Mouse (Mus musculus) limb, embryonic 11.5 days (tissue): ENCODE results near the gene Ncoa4. TPM values are rescaled to one million over a fixed set of nuclear protein-coding genes. Genes with fewer than 3 reads are reported as not detected.
"Not testable (repeated sequence)": the region's sequence is repeated elsewhere in the genome, so short reads cannot be mapped to it uniquely, and the experiment has no call there.

Experiments
- ATAC-seq: fragments of 200-750 bp; cut with Nextera tagmentation; 2 replicates; pipeline ENCODE4 v1.8.0; 2017; ENCODE audit warnings: low read depth; ENCODE audit not compliant: insufficient number of reproducible peaks, low FRiP score, low TSS enrichment
- DNase-seq: peaks from one replicate; pipeline ENCODE4 v3.0.0-alpha.2; 2015; ENCODE audit warnings: low spot score
- H3K27ac ChIP-seq: fragments of 300-500 bp; sonication (generic); replicated peaks from 2 replicates; pipeline ENCODE4 v1.5.1; 2014; ENCODE audit warnings: low read depth, mild to moderate bottlenecking, low read length
- H3K27me3 ChIP-seq: fragments of 300-500 bp; sonication (generic); 2 replicates; pipeline ENCODE4 v1.6.1; 2014; ENCODE audit warnings: mild to moderate bottlenecking, low read length, mixed read lengths; ENCODE audit not compliant: control insufficient read depth, insufficient read depth
- H3K36me3 ChIP-seq: fragments of 300-500 bp; sonication (generic); 2 replicates; pipeline ENCODE4 v1.6.1; 2014; ENCODE audit warnings: mild to moderate bottlenecking, low read length, moderate library complexity, mixed read lengths; ENCODE audit not compliant: control insufficient read depth, insufficient read depth
- H3K4me1 ChIP-seq: fragments of 300-500 bp; sonication (generic); 2 replicates; pipeline ENCODE4 v1.6.1; 2014; ENCODE audit warnings: low read length, mixed read lengths; ENCODE audit not compliant: control insufficient read depth, insufficient read depth
- H3K4me2 ChIP-seq: fragments of 300-500 bp; sonication (generic); 2 replicates; pipeline ENCODE4 v1.6.1; 2014; ENCODE audit warnings: low read depth, mild to moderate bottlenecking, moderate library complexity; ENCODE audit not compliant: severe bottlenecking
- H3K4me3 ChIP-seq: fragments of 300-500 bp; sonication (generic); 2 replicates; pipeline ENCODE4 v1.5.1; 2014; ENCODE audit warnings: low read depth, low read length
- H3K9ac ChIP-seq: fragments of 300-500 bp; sonication (generic); 2 replicates; pipeline ENCODE4 v1.6.1; 2014; ENCODE audit warnings: mild to moderate bottlenecking, low read length
- H3K9me3 ChIP-seq: fragments of 300-500 bp; sonication (generic); 2 replicates; pipeline ENCODE4 v1.6.1; 2016; ENCODE audit warnings: low read length; ENCODE audit not compliant: control insufficient read depth
- WGBS: fragments of 180-500 bp; shearing (Covaris S2); extraction: QIAGEN DNeasy Blood & Tissue Kit; methylation state at CpG from one replicate; pipeline ENCODE4 v1.1.7; 2014; 5-methylcytosine and 5-hydroxymethylcytosine counted together
- polyA plus RNA-seq: library from polyadenylated mRNA; unstranded; fragments of >200 nt; fragmentation: Nextera tagmentation; extraction: Ambion mirVana; gene quantifications from 2 replicates; pipeline ENCODE4 v1.2.1, GENCODE M21; 2014

Ncoa4 gene
- polyA plus RNA-seq, 1 experiment from 2014 or later = 83.2 TPM

GRCm38 (mm10) chr14:32134293-32134692 is 25.4 kb upstream of the Ncoa4 start:
- Histone ChIP-seq H3K9me3 (no peaks in the 10 kb centered on the region), H3K4me3 (no peak overlapping the region), H3K4me2 (no peak overlapping the region), H3K27me3 (no peaks in the 10 kb centered on the region), H3K4me1 (0 out of 2 replicates have a peak, but pooled peaks cover 2% of the 10 kb centered on the region), H3K27ac (no peak overlapping the region), H3K36me3 (no peaks in the 10 kb centered on the region), H3K9ac (no peak overlapping the region)
- 36% methylated on average over 2 of the region's 2 CpGs for WGBS
- DNase-seq = no peak
- ATAC-seq = no peak

DNA sequence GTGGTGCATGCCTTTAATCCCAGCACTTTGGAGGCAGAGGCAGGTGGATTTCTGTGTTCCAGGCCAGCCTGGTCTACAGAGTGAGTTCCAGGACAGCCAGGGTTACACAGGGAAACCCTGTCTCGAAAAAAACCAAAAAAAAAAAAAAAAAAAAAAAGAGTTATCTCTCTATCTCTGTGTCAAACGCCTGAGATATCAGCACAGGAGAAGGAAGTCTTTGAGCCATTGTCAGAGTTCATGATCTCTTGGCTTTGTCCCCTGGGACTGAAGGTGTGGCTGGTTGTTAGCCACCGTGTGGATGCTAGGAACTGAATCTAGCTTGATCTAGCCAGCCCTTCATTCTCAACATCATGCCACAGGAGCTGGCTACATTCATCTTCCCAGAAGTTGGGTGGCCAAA is 23.2 kb upstream of the Ncoa4 start:
- H3K4me3 ChIP-seq, H3K4me2 ChIP-seq, DNase-seq, H3K9me3 ChIP-seq, H3K36me3 ChIP-seq, ATAC-seq, H3K9ac ChIP-seq, H3K27me3 ChIP-seq, H3K27ac ChIP-seq, H3K4me1 ChIP-seq: not testable (repeated sequence)
- WGBS = 61% methylated on average over 3 of the region's 3 CpGs

DNA sequence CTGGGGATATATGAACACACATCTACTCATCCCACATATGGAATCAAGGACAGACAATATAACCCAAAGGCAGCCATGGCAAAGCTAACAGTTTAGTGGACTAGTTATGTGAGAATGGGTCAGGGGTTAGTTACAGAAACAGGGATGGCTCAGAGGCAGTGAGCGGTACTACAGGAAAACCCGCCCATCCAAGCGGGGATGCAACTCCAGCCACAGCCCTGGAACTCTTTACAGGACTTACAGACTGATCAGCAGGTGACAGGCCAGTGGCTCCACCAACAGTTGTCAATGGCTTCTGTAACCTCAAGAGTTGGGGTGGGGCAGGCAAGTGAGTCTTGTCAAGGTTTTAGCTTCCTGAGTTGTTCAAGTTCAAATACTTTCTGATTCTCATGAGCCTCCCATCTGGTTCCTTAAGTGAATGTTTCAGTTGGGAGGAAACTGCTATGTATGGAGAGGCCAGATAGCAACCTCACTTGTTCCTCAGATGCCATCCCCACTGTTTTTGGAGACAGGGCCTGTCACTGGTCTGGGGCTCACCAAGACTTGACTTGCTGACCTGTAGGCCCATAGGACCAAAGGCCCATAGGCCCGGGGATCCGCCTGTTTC is 19.2 kb upstream of the Ncoa4 start:
- Histone ChIP-seq H3K27ac (no peak overlapping the region), H3K9ac (no peak overlapping the region), H3K4me1 (0 out of 2 replicates have a peak, but pooled peaks cover 2% of the 10 kb centered on the region), H3K27me3 (no peaks in the 10 kb centered on the region), H3K36me3 (no peaks in the 10 kb centered on the region), H3K4me3 (no peak overlapping the region), H3K9me3 (no peaks in the 10 kb centered on the region), H3K4me2 (no peak overlapping the region)
- no peak for ATAC-seq
- no peak for DNase-seq
- 61% methylated on average over 5 of the region's 5 CpGs for WGBS

GRCm38 (mm10) chr14:32141723-32142122 is 17.9 kb upstream of the Ncoa4 start, which contains the start of gene Msmb:
Gene Msmb, plus strand, starts transcription at chr14:32142023.
- 89% methylated on average over 5 of the region's 5 CpGs for WGBS
- no peaks in the 10 kb centered on the region for H3K36me3 ChIP-seq
- no peak for ATAC-seq

GRCm38 (mm10) chr14:32144734-32145133 is 14.9 kb upstream of the Ncoa4 start:
- no peaks in the 10 kb centered on the region for H3K9me3 ChIP-seq
- no peak overlapping the region for H3K4me2 ChIP-seq
- no peak overlapping the region for H3K27ac ChIP-seq
- H3K4me1 ChIP-seq = no peaks in the 10 kb centered on the region
- no peaks in the 10 kb centered on the region for H3K27me3 ChIP-seq
- DNase-seq (no peak), ATAC-seq (no peak)
- no peaks in the 10 kb centered on the region for H3K36me3 ChIP-seq
- no peak overlapping the region for H3K9ac ChIP-seq
- no peak overlapping the region for H3K4me3 ChIP-seq

More at GRCm38 (mm10) chr14:32141723-32142122, 17.9 kb upstream of the Ncoa4 start, which contains the start of gene Msmb:
- no peak within 1 kb of the TSS for H3K4me2 ChIP-seq
- DNase-seq = no peak
- no peaks in the 10 kb centered on the region for H3K27me3 ChIP-seq
- H3K27ac ChIP-seq = no peak within 1 kb of the TSS
- no peak within 1 kb of the TSS for H3K4me3 ChIP-seq
- H3K9ac ChIP-seq = no peak within 1 kb of the TSS
- H3K9me3 ChIP-seq = no peaks in the 10 kb centered on the region
- H3K4me1 ChIP-seq = no peaks in the 10 kb centered on the region

DNA sequence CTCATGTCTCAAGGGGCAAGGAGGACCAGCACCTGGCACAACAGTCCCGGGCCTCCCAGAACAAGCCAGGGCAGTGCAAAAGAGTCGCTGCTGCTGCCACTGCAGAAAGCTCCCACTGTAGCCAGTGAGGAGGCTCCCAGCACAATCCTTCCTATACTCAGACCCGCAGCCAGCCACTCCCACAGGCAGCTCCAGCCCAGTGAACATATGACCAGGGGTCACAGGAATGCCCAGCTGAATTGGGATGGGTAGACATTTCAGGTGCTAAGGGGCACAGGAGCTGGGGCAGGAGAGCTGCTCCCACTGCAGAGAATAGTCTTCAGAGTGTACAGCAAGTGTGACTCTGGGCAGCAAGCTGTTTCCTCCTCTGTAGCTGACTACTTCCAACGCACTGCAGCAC is 14.3 kb upstream of the Ncoa4 start:
- Histone ChIP-seq H3K27ac (no peak overlapping the region), H3K4me3 (no peak overlapping the region), H3K4me2 (no peak overlapping the region), H3K9me3 (no peaks in the 10 kb centered on the region), H3K36me3 (no peaks in the 10 kb centered on the region), H3K27me3 (no peaks in the 10 kb centered on the region), H3K9ac (no peak overlapping the region), H3K4me1 (no peaks in the 10 kb centered on the region)
- no peak for DNase-seq
- ATAC-seq = no peak
- WGBS = 77% methylated on average over 4 of the region's 4 CpGs

DNA sequence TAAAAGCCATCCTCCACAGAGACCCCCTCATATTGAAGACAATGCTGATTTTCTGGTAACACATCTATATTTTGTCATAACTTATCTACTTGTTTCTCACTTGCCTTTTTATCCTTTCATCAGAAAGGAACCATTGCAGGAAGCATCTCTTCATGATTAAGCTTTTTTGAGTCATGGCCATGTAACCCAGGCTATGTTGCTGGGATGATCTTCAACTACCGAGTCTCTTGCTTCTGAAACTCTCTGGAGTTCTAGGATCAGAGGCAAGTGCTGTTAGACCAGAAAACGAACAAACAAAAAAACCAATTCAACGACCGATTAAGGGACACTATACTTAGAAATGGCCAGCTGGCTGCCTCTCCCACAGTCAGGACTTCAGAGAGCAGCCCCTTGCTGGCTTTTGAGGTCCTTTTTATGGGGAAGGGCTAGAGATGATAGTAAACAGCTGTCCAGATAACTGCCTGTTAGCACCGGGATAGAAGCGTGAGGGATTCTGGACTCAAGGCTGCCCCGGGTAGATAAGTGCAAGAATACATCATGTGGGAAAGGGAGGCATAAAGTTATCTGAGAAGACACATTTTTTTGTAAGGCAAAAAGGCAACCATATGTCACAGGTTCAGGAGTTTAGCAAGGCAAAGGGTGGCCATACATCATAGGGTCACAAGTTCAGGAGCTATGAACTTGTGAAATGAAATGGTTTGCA is 13.7 kb upstream of the Ncoa4 start:
- Histone ChIP-seq H3K36me3 (no peaks in the 10 kb centered on the region), H3K4me2 (no peak overlapping the region), H3K27me3 (no peaks in the 10 kb centered on the region), H3K27ac (no peak overlapping the region), H3K9ac (no peak overlapping the region), H3K4me1 (no peaks in the 10 kb centered on the region), H3K4me3 (no peak overlapping the region), H3K9me3 (no peaks in the 10 kb centered on the region)
- DNase-seq (no peak), ATAC-seq (no peak)
- WGBS = 61% methylated on average over 7 of the region's 7 CpGs

DNA sequence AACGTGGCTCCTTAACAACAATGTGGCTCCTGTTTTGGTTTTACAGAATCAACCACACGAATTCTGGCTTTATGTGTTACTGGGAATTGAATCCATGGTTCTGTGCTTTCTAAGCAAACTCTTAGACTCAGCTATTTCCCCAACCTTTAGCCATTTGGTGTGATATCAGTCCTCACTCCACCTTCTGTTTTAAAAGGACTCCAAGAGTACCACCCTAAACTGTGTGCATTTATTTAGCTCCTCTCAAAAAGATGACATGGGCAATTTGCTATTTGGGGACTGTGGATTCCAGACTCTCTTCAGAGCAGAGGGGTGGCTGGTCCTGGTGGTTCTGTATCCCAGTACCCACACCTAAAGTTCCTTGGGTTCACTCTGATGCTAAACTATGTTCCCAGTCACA is 13.1 kb upstream of the Ncoa4 start:
- 74% methylated on average over 2 of the region's 2 CpGs for WGBS
- Histone ChIP-seq H3K36me3 (no peaks in the 10 kb centered on the region), H3K9ac (no peak overlapping the region), H3K9me3 (no peaks in the 10 kb centered on the region), H3K4me1 (no peaks in the 10 kb centered on the region), H3K27me3 (no peaks in the 10 kb centered on the region), H3K4me3 (no peak overlapping the region), H3K27ac (no peak overlapping the region), H3K4me2 (no peak overlapping the region)
- DNase-seq = no peak
- ATAC-seq = no peak
